Mouse (Mus musculus): ENCODE measurements at regions not wholly inside any gene's neighbourhood (a gene's known extent, or its start where the extent isn't known, plus 50 kb on each side); places are given as distances from the start of the nearest gene placed in this dataset.

DNA sequence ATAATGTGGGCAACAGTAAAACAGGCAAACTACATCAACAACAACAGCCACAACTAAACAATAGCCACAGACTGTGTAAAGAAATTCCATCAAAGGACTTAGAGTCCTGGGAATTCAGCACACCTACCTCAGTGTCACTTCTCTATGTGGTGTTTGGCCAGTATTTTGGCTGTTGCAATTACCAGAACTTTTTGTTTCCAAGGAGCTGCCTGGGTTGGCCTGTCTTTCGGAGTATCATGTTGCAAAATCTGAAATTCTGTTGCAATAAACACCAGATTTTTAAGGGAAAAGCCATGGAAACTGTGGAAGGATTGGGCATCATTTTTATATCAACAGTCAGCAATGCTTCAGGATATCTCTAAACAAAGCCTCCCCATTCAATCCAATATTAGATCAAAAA lies 275.1 kb upstream of the Gm11146 start:
- TF ChIP-seq CTCF (IDR thresholded peaks at IDR 0.05; ENCODE audit: low read depth) (no peak), EP300 (IDR thresholded peaks at IDR 0.05; ENCODE audit: low read depth) (no peak)

Measured in liver, embryonic 14.5 days (tissue).